8 mouse cellular contexts compared by ENCODE assay signal in the genomic region with DNA sequence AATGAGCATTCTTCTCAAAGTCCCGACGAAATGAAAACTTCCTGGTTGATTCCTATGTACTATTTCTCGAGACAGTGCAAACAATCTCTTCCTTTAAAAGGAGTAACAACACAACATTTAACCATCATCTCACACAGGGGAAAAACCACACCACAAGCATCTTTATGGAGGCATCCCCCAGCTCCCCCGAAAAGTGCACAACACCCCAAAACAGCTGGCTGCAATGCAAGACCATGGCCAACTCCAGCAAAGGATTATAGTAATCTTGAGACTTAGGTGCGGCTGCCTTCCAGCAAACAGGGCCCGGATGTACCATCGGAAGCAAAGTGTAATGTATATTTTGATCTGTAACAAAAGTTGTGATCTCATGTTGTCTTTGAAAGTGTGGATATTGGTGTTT. TPM values are rescaled to one million over a fixed set of nuclear protein-coding genes. Genes with fewer than 3 reads are reported as not detected.
DNase-seq lines count a peak whose midpoint lies in the region; ATAC-seq and TF ChIP-seq lines count a peak whose summit lies in the region.

No protein-coding gene starts in this region.

- peak overlapping the region; percentile 50 for H3K4me3 ChIP-seq in forebrain, embryonic 10.5 days
- no peak overlapping the region; the same call in 1 of the 2 replicates for H3K4me3 ChIP-seq in forebrain, postnatal 0 days (ENCODE audit: low read depth, low read length)
- peak overlapping the region; percentile 65 for H3K4me3 ChIP-seq in hindbrain, embryonic 13.5 days
- H3K4me3 ChIP-seq in midbrain, embryonic 11.5 days (ENCODE audit: low read depth, low read length) = peak overlapping the region; percentile 63

- peak overlapping the region; percentile 71; the same call in 1 of the 2 replicates for H3K27ac ChIP-seq in forebrain, embryonic 10.5 days
- no peak overlapping the region for H3K27ac ChIP-seq in forebrain, postnatal 0 days (ENCODE audit: low read depth, low read length)
- peak overlapping the region; percentile 98 for H3K27ac ChIP-seq in hindbrain, embryonic 13.5 days
- H3K27ac ChIP-seq in midbrain, embryonic 11.5 days (ENCODE audit: low read depth, low read length) = peak overlapping the region; percentile 88; the same call in 1 of the 2 replicates

- H3K4me2 ChIP-seq in forebrain, postnatal 0 days (ENCODE audit: low read depth) = no peak overlapping the region
- H3K4me2 ChIP-seq in hindbrain, embryonic 13.5 days = peak overlapping the region; percentile 69
- peak overlapping the region; percentile 79 for H3K4me2 ChIP-seq in midbrain, embryonic 11.5 days

- TF ChIP-seq POLR2A in brain, embryonic 14.5 days (IDR thresholded peaks at IDR 0.05; ENCODE audit: borderline replicate concordance, extremely low read depth, insufficient read depth, insufficient read length, poor library complexity, severe bottlenecking) = no peak

- ATAC-seq in forebrain, postnatal 0 days = no peak
- no peak for ATAC-seq in hindbrain, embryonic 13.5 days (ENCODE audit: low FRiP score)
- ATAC-seq in midbrain, embryonic 11.5 days (ENCODE audit: low FRiP score) = no peak
- no peak for ATAC-seq in cerebellum, adult (ENCODE audit: insufficient number of reproducible peaks, low FRiP score, low TSS enrichment)

- DNase-seq in forebrain, embryonic 10.5 days (ENCODE audit: extremely low spot score, low spot score) = peak; percentile 26
- DNase-seq in forebrain, postnatal 0 days = no peak
- DNase-seq in brain, embryonic 14.5 days (ENCODE audit: low read depth) = peak; percentile 45
- DNase-seq in midbrain, embryonic 11.5 days (ENCODE audit: low spot score, missing footprints) = peak; percentile 94
- no peak for DNase-seq in layer of hippocampus, postnatal 10 days (ENCODE audit: low spot score in 2 of 2)
- no peak for DNase-seq in layer of hippocampus, adult 9-11 months

- peaks cover 91% of the 10 kb centered on the region for H3K27me3 ChIP-seq in forebrain, embryonic 10.5 days (ENCODE audit: poor library complexity, severe bottlenecking)
- H3K27me3 ChIP-seq in forebrain, postnatal 0 days (ENCODE audit: insufficient read depth, low read length) = peaks cover 29% of the 10 kb centered on the region
- peaks cover 19% of the 10 kb centered on the region; the same call in 1 of the 2 replicates for H3K27me3 ChIP-seq in hindbrain, embryonic 13.5 days
- H3K27me3 ChIP-seq in midbrain, embryonic 11.5 days (ENCODE audit: control insufficient read depth, insufficient read depth, low read length) = peaks cover 22% of the 10 kb centered on the region

- TF ChIP-seq CTCF in forebrain, postnatal 0 days (IDR thresholded peaks at IDR 0.05; ENCODE audit: low read depth) = no peak
- TF ChIP-seq CTCF in brain, embryonic 14.5 days (IDR thresholded peaks at IDR 0.05; ENCODE audit: borderline replicate concordance, extremely low read depth, insufficient read depth, insufficient read length) = no peak

- H3K4me1 ChIP-seq in forebrain, embryonic 10.5 days = peaks cover 77% of the 10 kb centered on the region
- H3K4me1 ChIP-seq in forebrain, postnatal 0 days (ENCODE audit: insufficient read depth) = peaks cover 3% of the 10 kb centered on the region; the same call in 1 of the 2 replicates
- H3K4me1 ChIP-seq in hindbrain, embryonic 13.5 days (replicated peaks) = peaks cover 52% of the 10 kb centered on the region
- H3K4me1 ChIP-seq in midbrain, embryonic 11.5 days (ENCODE audit: control insufficient read depth, insufficient read depth, low read length) = peaks cover 39% of the 10 kb centered on the region

- 3% methylated on average over 7 of the region's 7 CpGs for WGBS in forebrain, embryonic 10.5 days
- WGBS in forebrain, postnatal 0 days = 45% methylated on average over 7 of the region's 7 CpGs
- 15% methylated on average over 7 of the region's 7 CpGs for whole genome bisulfite sequencing in hindbrain, embryonic 13.5 days
- WGBS in midbrain, embryonic 11.5 days = 2% methylated on average over 7 of the region's 7 CpGs

- no peaks in the 10 kb centered on the region for H3K36me3 ChIP-seq in forebrain, embryonic 10.5 days (replicated peaks)
- peaks cover 11% of the 10 kb centered on the region; the same call in 1 of the 2 replicates for H3K36me3 ChIP-seq in forebrain, postnatal 0 days (ENCODE audit: insufficient read depth)
- H3K36me3 ChIP-seq in hindbrain, embryonic 13.5 days = no peaks in the 10 kb centered on the region
- H3K36me3 ChIP-seq in midbrain, embryonic 11.5 days (ENCODE audit: control insufficient read depth, insufficient read depth, low read length) = no peaks in the 10 kb centered on the region

- no peaks in the 10 kb centered on the region for H3K9me3 ChIP-seq in forebrain, embryonic 10.5 days
- no peaks in the 10 kb centered on the region for H3K9me3 ChIP-seq in forebrain, postnatal 0 days (ENCODE audit: low read length)
- no peaks in the 10 kb centered on the region for H3K9me3 ChIP-seq in hindbrain, embryonic 13.5 days
- H3K9me3 ChIP-seq in midbrain, embryonic 11.5 days (ENCODE audit: control insufficient read depth, low read length) = no peaks in the 10 kb centered on the region

- H3K9ac ChIP-seq in forebrain, postnatal 0 days = no peak overlapping the region
- H3K9ac ChIP-seq in hindbrain, embryonic 13.5 days = peak overlapping the region; percentile 97
- peak overlapping the region; percentile 87 for H3K9ac ChIP-seq in midbrain, embryonic 11.5 days (ENCODE audit: low read length)

RNA-seq across cellular contexts. Expression of gene Mab21l1, which starts 1.8 kb away (rescaled TPM):
- 6.9 and 7.2 TPM in 2 replicates for polyA plus RNA-seq in forebrain, embryonic 10.5 days (2016; fragmentation: Nextera tagmentation; extraction: Ambion mirVana)
- total RNA-seq in forebrain, postnatal 0 days (2014; rRNA removed) = 8.9 and 16.9 TPM in 2 replicates
- 10.0 and 13.5 TPM in 2 replicates for polyA plus RNA-seq in forebrain, postnatal 0 days (2015; fragmentation: Nextera tagmentation; extraction: Ambion mirVana)
- polyA plus RNA-seq in brain, embryonic 14.5 days (2012; rRNA removed) = 49.1 and 90.4 TPM in 2 replicates
- polyA plus RNA-seq in hindbrain, embryonic 13.5 days (2015; fragmentation: Nextera tagmentation; extraction: Ambion mirVana) = 167 and 174 TPM in 2 replicates
- polyA plus RNA-seq in midbrain, embryonic 11.5 days (2014; fragmentation: Nextera tagmentation; extraction: Ambion mirVana) = 92.8 and 102 TPM in 2 replicates
- total RNA-seq in layer of hippocampus, postnatal 10 days (2021) = 1 to 10 TPM in 1 of 2 experiments, under 1 TPM in 1; 0.87 to 1.1 TPM

Comparison
In these comparisons a context has a peak if more than half of its experiments do, and no peak if none do; other contexts are left out.
1. DNase-seq: peak in forebrain, embryonic 10.5 days (single experiment), brain, embryonic 14.5 days (single experiment) and midbrain, embryonic 11.5 days (single experiment); none in forebrain, postnatal 0 days (single experiment), layer of hippocampus, postnatal 10 days (0 of 2) and layer of hippocampus, adult 9-11 months (single experiment).